Mouse (Mus musculus) heart, adult 2 months (tissue): ENCODE measurements around the gene Mrpl34.

Experiments used
- CTCF ChIP-seq: fragments of 200-600 bp; IDR thresholded peaks from 2 replicates; pipeline ENCODE4 v1.8.1; 2022; ENCODE audit warnings: antibody characterized with exemption, mild to moderate bottlenecking, moderate library complexity
- EP300 ChIP-seq: fragments of 200-500 bp; IDR thresholded peaks from 2 replicates; pipeline ENCODE4 v1.6.1; 2011; ENCODE audit warnings: low read depth, low read length, control low read depth; ENCODE audit not compliant: insufficient read depth
- POLR2A ChIP-seq: fragments of 200-500 bp; IDR thresholded peaks from 2 replicates; pipeline ENCODE4 v1.6.1; 2011; ENCODE audit warnings: mild to moderate bottlenecking, low read depth, low read length, control low read depth; ENCODE audit not compliant: insufficient read depth

DNA sequence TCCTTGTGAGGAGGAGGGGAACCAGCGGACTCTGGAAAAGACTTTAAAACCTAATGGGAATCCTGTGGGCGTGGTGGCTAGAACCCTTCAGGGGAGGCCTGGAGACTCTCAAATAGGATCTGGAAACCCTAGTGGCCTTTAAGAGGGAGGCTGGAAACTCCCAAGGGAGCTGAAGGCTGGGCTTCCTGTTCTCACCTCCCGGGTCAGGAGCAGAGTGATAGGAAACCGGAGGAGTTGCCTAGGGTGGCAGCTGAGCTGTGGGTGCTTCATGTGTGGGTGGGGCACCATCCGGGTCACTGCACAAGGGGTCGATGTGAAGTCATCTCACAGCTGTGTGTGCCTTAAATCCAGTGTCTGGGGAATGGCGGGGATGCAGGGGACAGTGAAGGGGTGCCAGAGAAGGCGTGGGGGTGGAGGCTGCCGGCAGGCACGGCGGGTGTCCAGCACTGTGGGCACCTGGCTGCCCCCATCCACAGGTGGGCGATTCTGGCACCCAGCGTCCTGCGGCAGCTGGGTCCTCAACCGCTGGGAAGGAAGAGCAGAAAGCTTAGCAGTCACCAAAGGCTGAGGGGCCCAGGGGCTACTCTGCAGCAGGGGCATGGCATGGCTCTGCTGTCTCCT lies 33.2 kb downstream of the Mrpl34 start:
- no peak for TF ChIP-seq POLR2A
- TF ChIP-seq CTCF = 0 out of 2 replicates have a peak, but pooled peaks have one; percentile 13
- 0 out of 2 replicates have a peak, but pooled peaks have one; percentile 46 for TF ChIP-seq EP300
